Mouse (Mus musculus) small intestine, adult 2 months (tissue): ENCODE data around the gene Lpcat3. TPM values are rescaled to one million over a fixed set of nuclear protein-coding genes. Genes with fewer than 3 reads are reported as not detected.

Experiments used
- H3K27ac ChIP-seq: fragments of 200-500 bp; 2 replicates; pipeline ENCODE4 v1.5.1; 2012; ENCODE audit warnings: low read depth, low read length, control low read depth, inconsistent platforms; ENCODE audit not compliant: insufficient read depth
- H3K27me3 ChIP-seq: fragments of 200-500 bp; 2 replicates; pipeline ENCODE4 v1.6.1; 2012; ENCODE audit warnings: mild to moderate bottlenecking, moderate library complexity, low read length, inconsistent platforms; ENCODE audit not compliant: control insufficient read depth, insufficient read depth
- H3K36me3 ChIP-seq: fragments of 200-500 bp; 2 replicates; pipeline ENCODE4 v1.6.1; 2012; ENCODE audit warnings: mild to moderate bottlenecking, low read length, control low read depth, inconsistent platforms; ENCODE audit not compliant: control insufficient read depth, insufficient read depth
- H3K4me1 ChIP-seq: fragments of 200-500 bp; 2 replicates; pipeline ENCODE4 v1.6.1; 2012; ENCODE audit warnings: low read length, inconsistent platforms, mixed read lengths; ENCODE audit not compliant: control insufficient read depth, insufficient read depth, insufficient read length
- H3K4me3 ChIP-seq: fragments of 200-500 bp; 2 replicates; pipeline ENCODE4 v1.5.1; 2012; ENCODE audit warnings: low read depth, mild to moderate bottlenecking, control low read depth, inconsistent platforms, low read length, moderate library complexity
- CTCF ChIP-seq: fragments of 200-500 bp; IDR thresholded peaks from 2 replicates; pipeline ENCODE4 v1.5.1; 2012; ENCODE audit warnings: low read depth, mild to moderate bottlenecking, control low read depth, inconsistent platforms, low read length, moderate library complexity, mixed read lengths; ENCODE audit not compliant: insufficient replicate concordance, insufficient read length; ENCODE audit errors: extremely low read depth
- POLR2A ChIP-seq: fragments of 200-500 bp; IDR thresholded peaks from 2 replicates; pipeline ENCODE4 v1.6.1; 2012; ENCODE audit warnings: low read depth, mild to moderate bottlenecking, control low read depth, inconsistent platforms, low read length, moderate library complexity
- WGBS: fragments of 180-500 bp; shearing (Covaris S2); methylation state at CpG from one replicate; pipeline ENCODE4 v1.1.7; 2018; 5-methylcytosine and 5-hydroxymethylcytosine counted together
- polyA plus RNA-seq: library from polyadenylated mRNA; depleted of rRNA; stranded (reverse); fragments of >200 nt; gene quantifications from 2 replicates; pipeline ENCODE4 v1.2.3, GENCODE M21; 2012

The Lpcat3 gene
- polyA plus RNA-seq, 1 experiment: 323 TPM

DNA sequence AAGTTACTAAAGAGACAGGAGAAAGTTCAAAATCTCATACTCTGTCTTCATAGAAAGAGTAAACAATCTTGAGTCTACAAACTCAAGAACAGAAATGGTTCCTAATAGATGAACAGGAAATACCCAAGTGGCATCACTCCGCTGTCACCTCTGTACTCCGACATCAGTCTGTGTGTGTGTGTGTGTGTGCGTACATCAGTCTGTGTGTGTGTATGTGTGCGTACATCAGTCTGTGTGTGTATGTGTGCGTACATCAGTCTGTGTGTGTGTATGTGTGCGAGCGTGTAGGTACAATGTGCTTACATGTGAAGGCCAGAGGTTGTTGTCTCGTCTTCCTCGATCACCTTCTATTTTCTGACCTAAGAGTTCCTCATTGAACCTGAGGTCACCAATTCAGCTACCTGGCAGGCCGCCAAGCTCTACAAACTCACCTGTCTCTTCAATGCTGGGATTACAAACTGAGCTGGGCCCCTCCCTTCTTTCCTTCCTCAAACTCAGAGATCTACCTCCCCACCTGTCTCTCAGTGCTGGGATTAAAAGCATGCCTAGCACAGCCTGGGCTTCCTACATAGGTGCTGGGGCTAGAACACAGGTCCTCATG lies 45.6 kb downstream of the Lpcat3 start:
- Histone ChIP-seq H3K4me1 (peaks cover 11% of the 10 kb centered on the region), H3K27ac (peak overlapping the region; percentile 27), H3K27me3 (no peaks in the 10 kb centered on the region), H3K36me3 (peaks cover 28% of the 10 kb centered on the region), H3K4me3 (no peak overlapping the region)
- TF ChIP-seq POLR2A (no peak), CTCF (no peak)
- WGBS: 52% methylated on average over 10 of the region's 10 CpGs

DNA sequence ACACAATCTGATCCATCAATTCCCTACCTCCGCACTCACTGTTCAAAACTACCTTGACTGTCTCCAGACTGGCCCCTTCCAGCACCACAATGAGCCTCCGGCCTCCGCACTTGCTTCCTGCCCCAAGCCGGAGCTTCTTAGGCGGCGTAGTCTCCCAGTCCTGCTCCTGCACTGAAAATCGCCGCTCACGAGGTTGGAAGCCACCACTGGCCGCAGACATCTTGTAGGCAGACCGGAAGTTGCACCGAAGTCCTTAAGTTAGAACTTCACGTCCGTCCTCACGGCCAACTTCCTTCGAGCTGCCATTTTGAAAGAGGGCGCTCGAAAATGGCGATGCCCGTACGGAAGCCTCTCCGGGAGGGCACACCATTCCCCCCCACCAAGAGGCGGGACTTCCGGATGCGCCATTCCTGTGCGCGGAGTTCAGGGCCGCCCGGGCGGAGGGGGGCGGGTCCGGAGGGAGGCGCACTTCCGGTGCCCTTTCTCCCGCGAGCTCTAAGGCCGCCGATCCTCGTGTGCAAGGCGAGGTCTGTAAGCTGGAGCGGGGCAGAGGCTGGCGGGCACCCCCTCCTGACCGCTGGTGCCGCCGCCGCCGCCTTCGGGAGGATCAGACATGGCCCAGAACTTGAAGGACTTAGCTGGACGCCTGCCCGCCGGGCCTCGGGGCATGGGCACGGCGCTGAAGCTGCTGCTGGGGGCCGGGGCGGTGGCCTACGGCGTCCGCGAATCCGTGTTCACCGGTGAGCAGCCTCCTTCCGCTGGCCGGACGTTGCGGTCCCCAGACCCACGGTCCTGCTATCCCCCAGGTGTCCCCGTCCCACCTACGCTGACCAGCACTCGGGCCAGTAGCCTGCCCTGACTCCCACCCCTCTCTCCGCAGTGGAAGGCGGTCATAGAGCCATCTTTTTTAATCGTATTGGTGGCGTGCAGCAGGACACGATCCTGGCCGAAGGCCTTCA lies 49.3 kb downstream of the Lpcat3 start, which contains the start of the genes Emg1 and Phb2:
Emg1 (minus strand) TSS at position 355 of the 959 bp plus-strand sequence.
Phb2 (plus strand) TSS at position 513 of the 959 bp plus-strand sequence.
- Histone ChIP-seq H3K27me3 (no peaks in the 10 kb centered on the region), H3K36me3 (peaks cover 31% of the 10 kb centered on the region), H3K27ac (peak within 1 kb of the TSS; percentile 81), H3K4me3 (peak within 1 kb of the TSS; percentile 97), H3K4me1 (peaks cover 23% of the 10 kb centered on the region)
- WGBS: under 1% methylated on average over 76 of the region's 76 CpGs
- TF ChIP-seq CTCF: no peak
- TF ChIP-seq POLR2A: peak; percentile 45; the same call in 1 of the 2 replicates

DNA sequence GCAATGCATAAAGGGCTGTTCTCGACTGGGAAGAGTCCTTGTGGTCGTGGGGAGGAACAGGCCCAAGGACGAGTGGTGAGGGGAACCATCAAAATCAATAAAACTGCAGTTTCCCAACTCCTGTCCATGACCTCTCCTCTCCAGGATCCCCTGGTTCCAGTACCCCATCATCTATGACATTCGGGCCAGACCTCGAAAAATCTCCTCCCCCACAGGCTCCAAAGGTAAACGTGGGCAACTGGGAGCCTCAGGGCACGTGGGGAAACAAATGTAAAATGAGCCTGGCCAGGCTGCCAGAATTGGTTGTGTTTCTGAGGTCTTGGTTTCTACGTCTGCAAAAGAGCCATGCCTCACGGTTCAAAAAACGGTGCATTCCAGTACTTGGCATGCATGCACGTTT lies 50.1 kb downstream of the Lpcat3 start:
- no peaks in the 10 kb centered on the region for H3K27me3 ChIP-seq
- no peak for TF ChIP-seq CTCF
- TF ChIP-seq POLR2A: no peak
- H3K4me3 ChIP-seq: peak overlapping the region; percentile 97
- peaks cover 23% of the 10 kb centered on the region for H3K4me1 ChIP-seq
- peaks cover 28% of the 10 kb centered on the region for H3K36me3 ChIP-seq
- H3K27ac ChIP-seq: peak overlapping the region; percentile 74
- WGBS: 5% methylated on average over 11 of the region's 11 CpGs

DNA sequence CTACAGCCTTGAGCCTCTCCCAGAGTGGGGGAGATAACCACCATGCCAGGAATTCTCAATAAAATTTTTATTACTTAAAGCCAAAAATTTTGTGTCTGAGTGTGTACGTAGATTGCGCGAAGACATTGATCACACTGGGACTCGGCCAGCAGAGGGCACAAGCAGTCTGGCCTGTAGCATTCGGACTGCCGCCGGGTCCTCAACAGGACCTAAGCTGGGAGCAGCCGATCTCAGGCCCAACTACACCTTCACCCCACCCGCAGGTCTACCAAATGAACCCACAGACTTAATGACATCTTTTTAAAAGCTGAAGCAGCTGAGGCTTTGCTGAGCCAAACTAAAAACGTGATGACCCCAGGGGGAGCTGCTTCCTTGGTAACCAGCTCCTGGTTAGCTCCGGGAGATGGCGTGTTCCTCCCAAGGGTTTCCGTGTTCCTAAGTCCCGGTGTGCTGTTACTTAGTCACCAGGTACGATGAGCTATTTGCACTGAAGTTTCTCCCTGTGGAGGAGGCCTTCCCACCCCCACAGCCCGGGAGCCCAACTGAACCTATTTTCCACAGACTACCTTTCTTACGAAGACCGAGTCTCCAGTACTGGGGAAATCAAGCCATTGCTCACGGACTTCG lies 54.1 kb downstream of the Lpcat3 start:
- WGBS: 17% methylated on average over 20 of the region's 20 CpGs
- peaks cover 31% of the 10 kb centered on the region for H3K4me1 ChIP-seq
- H3K36me3 ChIP-seq: peaks cover 28% of the 10 kb centered on the region
- no peaks in the 10 kb centered on the region for H3K27me3 ChIP-seq
- peak overlapping the region; percentile 95 for H3K27ac ChIP-seq
- TF ChIP-seq POLR2A (no peak), CTCF (peak; percentile 79; the same call in 1 of the 2 replicates)
- peak overlapping the region; percentile 84 for H3K4me3 ChIP-seq

DNA sequence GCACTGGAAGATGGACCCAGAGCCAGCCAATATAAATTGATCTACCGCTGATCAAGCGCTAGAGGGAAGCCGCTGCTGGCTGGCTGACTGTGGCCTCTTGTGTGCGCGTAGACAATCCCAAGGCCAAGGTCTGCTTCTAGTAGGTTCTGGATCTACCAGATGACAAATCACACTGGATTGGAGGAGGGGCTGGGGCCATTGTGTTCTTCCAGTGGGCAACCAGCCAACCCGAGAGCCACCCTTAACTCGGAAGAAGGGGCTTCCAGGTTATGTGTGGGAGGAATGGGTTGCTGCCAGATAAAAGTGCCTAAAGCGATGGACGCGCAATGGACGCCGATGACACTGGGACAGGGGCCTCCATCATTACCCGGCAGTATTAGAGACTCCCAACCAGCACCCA lies 55.1 kb downstream of the Lpcat3 start:
- 24% methylated on average over 13 of the region's 13 CpGs for WGBS
- no peak for TF ChIP-seq CTCF
- TF ChIP-seq POLR2A: no peak; the same call in 1 of the 2 replicates
- Histone ChIP-seq H3K27ac (peak overlapping the region; percentile 95), H3K4me1 (peaks cover 32% of the 10 kb centered on the region), H3K4me3 (peak overlapping the region; percentile 84), H3K36me3 (peaks cover 28% of the 10 kb centered on the region), H3K27me3 (no peaks in the 10 kb centered on the region)

DNA sequence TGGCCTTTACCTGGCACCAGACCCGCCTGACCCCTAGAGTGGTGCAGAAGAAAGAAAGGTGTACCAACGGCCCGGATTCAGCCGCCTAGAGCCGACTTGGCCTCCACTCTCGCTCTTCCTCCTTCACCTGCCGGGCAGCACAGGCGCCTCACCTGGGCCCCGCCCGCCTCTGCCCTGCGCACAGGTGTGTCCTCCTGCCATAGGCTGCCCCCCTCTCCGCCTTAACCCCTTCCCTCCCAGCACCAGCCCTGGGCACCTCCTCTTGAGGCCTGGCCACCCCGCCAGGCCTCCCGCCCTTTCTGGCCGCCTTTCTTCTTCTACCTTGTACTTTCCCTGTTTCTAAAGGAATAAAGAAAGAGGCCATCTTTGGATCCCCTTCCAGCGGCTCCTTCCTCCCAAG lies 55.9 kb downstream of the Lpcat3 start:
- Histone ChIP-seq H3K4me3 (peak overlapping the region; percentile 84), H3K27ac (peak overlapping the region; percentile 95), H3K36me3 (peaks cover 27% of the 10 kb centered on the region), H3K4me1 (peaks cover 30% of the 10 kb centered on the region), H3K27me3 (no peaks in the 10 kb centered on the region)
- TF ChIP-seq POLR2A: peak; percentile 92
- TF ChIP-seq CTCF: no peak
- 29% methylated on average over 16 of the region's 16 CpGs for WGBS
